Mouse (Mus musculus) CH12.LX (cell line): ENCODE results near the gene Il17re. TPM values are rescaled to one million over a fixed set of nuclear protein-coding genes. Genes with fewer than 3 reads are reported as not detected.

Experiments
- DNase-seq: peaks from one replicate; pipeline ENCODE4 v3.0.0-alpha.2; 2013; ENCODE audit errors: extremely low read depth
- H3K27ac ChIP-seq: 2 replicates; pipeline ENCODE4 v1.5.1; 2012; ENCODE audit warnings: low read depth, mild to moderate bottlenecking, control low read depth, moderate library complexity; ENCODE audit not compliant: insufficient read depth
- H3K27me3 ChIP-seq: replicated peaks from 2 replicates; pipeline ENCODE3; 2012; ENCODE audit warnings: inconsistent platforms
- H3K36me3 ChIP-seq, 2 experiments: replicated peaks in 1 of 2; 2 replicates each; pipeline versions ENCODE3 to v1.6.1; 2012; ENCODE audit warnings: inconsistent platforms in 1 of 2, low read length in 1 of 2, mild to moderate bottlenecking in 1 of 2, mixed read lengths in 1 of 2, moderate library complexity in 1 of 2; ENCODE audit not compliant: control insufficient read depth in 1 of 2, insufficient read depth in 1 of 2
- H3K4me1 ChIP-seq, 2 experiments: 2 replicates each; pipeline ENCODE4 v1.6.1; 2012; ENCODE audit warnings: inconsistent platforms in 1 of 2, moderate library complexity in 1 of 2; ENCODE audit not compliant: insufficient read depth in 2 of 2, control insufficient read depth in 1 of 2
- H3K4me2 ChIP-seq: 2 replicates; pipeline ENCODE4 v1.6.1; 2012; ENCODE audit warnings: low read depth, mild to moderate bottlenecking, control low read depth; ENCODE audit not compliant: poor library complexity, insufficient read depth, severe bottlenecking
- H3K4me3 ChIP-seq, 3 experiments: fragments of 150-350 bp in 1 of 3; sonication (generic) in 1 of 3; replicated peaks in 1 of 3; 2 replicates each; pipeline versions ENCODE3 to v1.5.1; 2011 to 2012; ENCODE audit warnings: low read depth in 2 of 3, low read length in 2 of 3, mild to moderate bottlenecking in 2 of 3, moderate library complexity in 2 of 3, control low read depth in 1 of 3, improper control_type of control experiment in 1 of 3, inconsistent platforms in 1 of 3, mixed read lengths in 1 of 3; ENCODE audit not compliant: poor library complexity in 1 of 3
- H3K79me2 ChIP-seq: replicated peaks from 2 replicates; pipeline ENCODE4 v1.6.1; 2012; ENCODE audit warnings: mild to moderate bottlenecking, moderate library complexity; ENCODE audit not compliant: control insufficient read depth, poor library complexity, insufficient read depth, severe bottlenecking; ENCODE audit errors: extremely low read depth
- H3K9ac ChIP-seq: 2 replicates; pipeline ENCODE4 v1.6.1; 2012; ENCODE audit warnings: low read depth, mild to moderate bottlenecking, control low read depth, moderate library complexity; ENCODE audit not compliant: insufficient read depth
- H3K9me3 ChIP-seq: replicated peaks from 2 replicates; pipeline ENCODE3; 2012; ENCODE audit warnings: low read length, inconsistent platforms, mixed read lengths
- CHD1 ChIP-seq: IDR thresholded peaks from 2 replicates; pipeline ENCODE4 v1.6.1; 2012; ENCODE audit warnings: low read depth, low read length, improper control_type of control experiment, inconsistent platforms
- ETS1 ChIP-seq: conservative IDR thresholded peaks from 2 replicates; pipeline ENCODE4 v1.6.1; 2012; ENCODE audit warnings: low read depth, mild to moderate bottlenecking, inconsistent platforms, low read length, improper control_type of control experiment, moderate library complexity
- IRF4 ChIP-seq: IDR thresholded peaks from 2 replicates; pipeline ENCODE4 v1.6.1; 2014; ENCODE audit warnings: low read depth, mild to moderate bottlenecking, inconsistent platforms, low read length, improper control_type of control experiment
- JUN ChIP-seq: IDR thresholded peaks from 2 replicates; pipeline ENCODE4 v1.6.1; 2011; ENCODE audit warnings: low read depth, mild to moderate bottlenecking, low read length, improper control_type of control experiment, moderate library complexity; ENCODE audit not compliant: insufficient read depth
- MAFK ChIP-seq: IDR thresholded peaks from 2 replicates; pipeline ENCODE4 v1.6.1; 2011; ENCODE audit warnings: low read length, improper control_type of control experiment; ENCODE audit not compliant: insufficient replicate concordance
- MAX ChIP-seq: IDR thresholded peaks from 2 replicates; pipeline ENCODE4 v1.6.1; 2011; ENCODE audit warnings: low read length, improper control_type of control experiment
- NELFE ChIP-seq: IDR thresholded peaks from 2 replicates; pipeline ENCODE4 v1.6.1; 2011; ENCODE audit warnings: low read depth, low read length, improper control_type of control experiment
- PAX5 ChIP-seq: IDR thresholded peaks from 2 replicates; pipeline ENCODE4 v1.6.1; 2012; ENCODE audit warnings: low read length, inconsistent platforms, mixed read lengths
- RAD21 ChIP-seq: IDR thresholded peaks from 2 replicates; pipeline ENCODE4 v1.6.1; 2011; ENCODE audit warnings: low read depth, mild to moderate bottlenecking, low read length, improper control_type of control experiment, moderate library complexity
- SIN3A ChIP-seq: IDR thresholded peaks from 2 replicates; pipeline ENCODE4 v1.6.1; 2012; ENCODE audit warnings: low read length, improper control_type of control experiment, inconsistent platforms
- TBP ChIP-seq: conservative IDR thresholded peaks from 2 replicates; pipeline ENCODE4 v1.6.1; 2011; ENCODE audit warnings: low read depth, low read length, improper control_type of control experiment
- TCF12 ChIP-seq: IDR thresholded peaks from 2 replicates; pipeline ENCODE4 v1.6.1; 2014; ENCODE audit warnings: low read depth, mild to moderate bottlenecking, inconsistent platforms, low read length, improper control_type of control experiment
- ZC3H11A ChIP-seq: IDR thresholded peaks from 2 replicates; pipeline ENCODE4 v1.6.1; 2012; ENCODE audit warnings: low read depth, mild to moderate bottlenecking, inconsistent platforms, low read length, improper control_type of control experiment
- ZKSCAN1 ChIP-seq: IDR thresholded peaks from 2 replicates; pipeline ENCODE4 v1.6.1; 2012; ENCODE audit warnings: low read depth, inconsistent platforms, low read length, improper control_type of control experiment, borderline replicate concordance
- dilution Hi-C: fragments of 300-500 bp; cut with MboI; formaldehyde crosslinking; loops from 2 replicates; pipeline ENCODE4 v1.14.3; 2020; ENCODE audit warnings: low sequenced_read_pairs; ENCODE audit not compliant: extremely low pct_unique_long_range_greater_than_20kb, extremely low pct_ligation_motif_present
- in situ Hi-C: fragments of 300-500 bp; cut with MboI; formaldehyde crosslinking; loops from 3 replicates; pipeline ENCODE4 v1.14.3; 2019; ENCODE audit warnings: low sequenced_read_pairs, low pct_ligation_motif_present, low pct_unique_long_range_greater_than_20kb, mixed read lengths
- polyA plus RNA-seq: library from polyadenylated mRNA; unstranded; fragments of >175 nt; gene quantifications from 2 replicates; pipeline ENCODE4 v1.2.1, GENCODE M21; 2012; ENCODE audit warnings: low read depth; ENCODE audit not compliant: insufficient read length
- total RNA-seq, 2 experiments: library from RNA; depleted of rRNA; stranded (reverse); fragments of 300-350 nt in 1 of 2; fragments of >200 nt in 1 of 2; gene quantifications; 2 replicates each; pipeline ENCODE4 v1.2.3; 2012 to 2014

Gene Il17re
- total and polyA plus RNA-seq, 3 experiments = 0.13 TPM; not detected in 1

- peaks cover 7 to 13% of the 10 kb centered on the region in 2 experiments; a peak in 3 of 4 replicates for H3K4me1 ChIP-seq
- H3K79me2 ChIP-seq = no peaks in the 10 kb centered on the region
- TF ChIP-seq RAD21 (no peak), IRF4 (no peak), ETS1 (no peak), TCF12 (no peak), JUN (no peak), CHD1 (no peak), TBP (no peak), MAX (no peak), ZKSCAN1 (no peak), NELFE (no peak), MAFK (no peak), ZC3H11A (no peak)
- DNase-seq = no peak
- H3K4me3 ChIP-seq = no peak overlapping the region
- in situ Hi-C loops (no loop called here), dilution Hi-C loops (no loop called here)
- H3K27ac ChIP-seq = no peak overlapping the region
- H3K36me3 ChIP-seq = peaks cover 46 to 59% of the 10 kb centered on the region in 2 experiments
- no peaks in the 10 kb centered on the region for H3K27me3 ChIP-seq
- H3K4me2 ChIP-seq = no peak overlapping the region
- no peaks in the 10 kb centered on the region for H3K9me3 ChIP-seq
- no peak overlapping the region for H3K9ac ChIP-seq
Measured at GRCm38 (mm10) chr6:113416416-113416815, 41.9 kb upstream of the Il17re start.

GRCm38 (mm10) chr6:113418441-113419198, 39.7 kb upstream of the Il17re start:
- in situ Hi-C loops (no loop called here), dilution Hi-C loops (no loop called here)
- no peak overlapping the region for H3K27ac ChIP-seq
- H3K9me3 ChIP-seq = no peaks in the 10 kb centered on the region
- peak overlapping the region; percentile 80 for H3K9ac ChIP-seq
- H3K4me2 ChIP-seq = peak overlapping the region; percentile 82
- no peak for DNase-seq
- TF ChIP-seq PAX5 (no peak), SIN3A (0 out of 2 replicates have a peak, but pooled peaks have one; percentile 15)
- no peaks in the 10 kb centered on the region for H3K79me2 ChIP-seq
- H3K27me3 ChIP-seq = no peaks in the 10 kb centered on the region
- peak overlapping the region; percentile 60 to 85 (median 76) for H3K4me3 ChIP-seq
- peaks cover 27 to 38% of the 10 kb centered on the region in 2 experiments for H3K36me3 ChIP-seq
- H3K4me1 ChIP-seq = peaks cover 7 to 13% of the 10 kb centered on the region in 2 experiments; a peak in 3 of 4 replicates
